Mouse (Mus musculus): ENCODE data around the gene Csnk2a1.
"Not testable (repeated sequence)": the region's sequence is repeated elsewhere in the genome, so short reads cannot be mapped to it uniquely, and the experiment has no call there.

Csnk2a1 gene

DNA sequence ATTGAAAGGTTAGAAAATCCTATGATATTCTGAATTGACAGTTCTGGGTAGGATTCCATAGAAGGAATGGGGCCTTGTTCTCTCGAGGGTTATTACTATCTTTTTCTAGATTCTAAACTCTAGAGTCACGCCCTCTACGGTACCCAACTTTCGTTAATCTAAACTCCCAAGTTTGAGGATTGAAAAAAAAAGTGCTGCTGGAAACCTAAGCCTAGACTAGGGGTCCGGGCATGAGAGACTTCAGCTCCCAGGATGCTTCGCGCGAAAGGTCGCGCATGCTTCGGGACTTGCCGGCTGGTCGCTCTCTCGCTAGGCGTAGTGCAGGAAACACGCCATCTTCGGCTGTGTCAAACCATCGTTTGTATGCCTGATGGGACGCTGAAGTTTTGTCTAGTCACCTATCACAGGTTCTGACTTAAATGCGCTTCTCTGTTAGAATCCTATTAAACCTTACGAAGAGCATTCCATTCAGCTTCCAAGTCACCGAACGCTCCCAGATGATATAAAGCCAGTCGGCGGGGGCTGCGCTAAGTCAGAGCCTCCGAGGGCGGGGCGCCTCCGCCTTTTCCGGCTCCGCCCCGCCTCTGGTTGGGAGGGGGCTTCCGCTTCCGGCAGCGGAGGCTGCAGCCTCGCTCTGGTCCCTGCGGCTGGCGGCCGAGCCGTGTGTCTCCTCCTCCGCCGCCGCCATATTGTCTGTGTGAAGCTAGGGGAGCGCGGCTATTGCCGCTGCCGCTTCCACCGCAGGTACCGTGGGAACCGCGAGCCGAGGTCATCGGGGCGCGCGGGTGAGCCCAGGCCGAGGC is at the start of gene Csnk2a1:
Csnk2a1 (plus strand) TSS at position 592 of the 803 bp plus-strand sequence.
- DNase-seq (ENCODE audit: low spot score) = peak; percentile 87

DNA sequence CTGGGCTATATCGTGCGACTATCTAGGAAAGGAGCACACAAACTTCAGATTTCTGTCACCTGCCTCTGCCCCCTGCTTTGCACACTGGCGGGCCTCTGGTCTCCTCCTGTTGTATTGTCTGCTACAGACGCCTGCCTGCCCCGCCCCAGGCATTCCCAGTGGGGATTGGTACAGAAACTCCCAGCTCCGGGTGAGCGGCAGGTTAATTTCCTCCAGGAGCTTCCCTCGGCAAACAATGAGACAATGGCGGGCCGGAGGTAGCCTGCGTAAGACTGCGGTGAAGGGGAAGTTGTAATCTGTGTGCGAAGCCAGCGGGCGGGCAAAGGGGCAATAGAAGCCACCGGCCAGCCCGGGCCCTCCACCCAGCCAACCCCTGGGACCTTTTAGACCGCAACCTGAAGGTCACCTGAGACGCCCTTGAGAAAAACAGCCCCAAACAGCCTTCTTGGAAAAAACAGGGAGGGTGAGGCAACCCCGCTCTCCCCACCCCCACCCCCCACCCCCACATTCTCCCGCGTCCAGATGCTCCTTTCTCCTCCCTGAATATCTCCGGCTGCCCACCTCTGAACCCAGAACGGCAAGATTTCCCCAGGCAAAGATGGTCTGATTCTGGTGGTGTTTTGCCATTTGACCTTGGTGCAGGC is 49.4 kb upstream of the Csnk2a1 start:
- no peak for DNase-seq (ENCODE audit: low spot score)

DNA sequence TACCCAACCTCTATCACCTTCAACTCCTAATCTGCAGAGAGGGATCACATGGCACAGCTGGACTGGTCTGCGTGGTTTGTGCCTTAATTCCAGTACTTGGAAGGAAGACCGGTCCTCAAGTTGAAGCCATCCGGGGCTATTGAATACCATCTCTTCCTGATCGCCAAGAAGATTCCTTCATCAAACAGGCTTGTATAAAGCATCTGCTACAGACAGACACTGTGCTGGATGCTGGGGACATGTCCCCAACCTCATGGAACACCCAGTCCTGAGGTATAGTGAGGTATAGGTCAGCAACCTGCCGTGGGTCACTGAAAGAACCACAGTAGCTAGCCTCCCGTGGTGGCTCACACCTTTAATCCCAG is 48.9 kb upstream of the Csnk2a1 start:
- DNase-seq (ENCODE audit: low spot score) = no peak

GRCm38 (mm10) chr2:152178345-152178744 is 48.3 kb upstream of the Csnk2a1 start:
- no peak for DNase-seq (ENCODE audit: low spot score)

DNA sequence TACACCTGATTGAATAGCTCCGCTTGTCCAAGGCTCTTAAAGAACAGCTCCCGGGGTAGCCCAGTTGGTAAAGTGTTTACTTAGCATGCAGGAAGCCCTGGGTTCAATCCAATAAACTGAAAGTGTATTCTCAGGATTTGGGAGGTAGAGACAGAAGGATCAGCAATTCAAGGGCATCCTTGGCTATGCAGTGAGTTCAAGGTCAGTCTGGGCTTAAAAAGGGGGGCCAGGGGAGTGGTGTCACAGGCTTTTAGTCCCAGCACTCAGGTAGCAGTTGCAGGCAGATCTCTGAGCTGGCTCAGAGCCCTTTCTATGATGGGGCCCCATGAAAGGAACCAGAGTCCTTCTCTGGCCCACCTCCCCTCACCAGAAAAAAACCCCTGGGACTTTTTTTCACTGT is 47.3 kb upstream of the Csnk2a1 start:
- no peak for DNase-seq (ENCODE audit: low spot score)

DNA sequence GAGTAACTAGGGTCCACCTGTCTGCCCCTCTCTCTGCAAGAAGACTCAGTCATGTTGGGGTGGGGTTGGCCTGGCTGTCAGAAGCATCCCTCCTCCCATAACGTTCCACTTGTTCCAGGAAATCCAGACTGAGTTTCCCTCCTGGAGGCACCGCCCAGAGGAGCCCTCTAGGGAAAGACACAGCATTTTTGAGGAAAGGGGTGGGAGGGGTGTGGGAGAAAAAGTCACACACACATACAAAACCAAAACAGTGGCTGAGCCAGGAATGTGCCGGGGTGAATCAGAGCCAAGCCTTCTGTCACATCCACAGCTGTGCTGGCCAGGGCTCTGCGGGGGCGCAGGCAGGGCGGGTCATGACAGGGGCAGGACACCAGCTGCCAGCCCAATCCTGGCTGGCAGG is 46.3 kb upstream of the Csnk2a1 start:
- peak; percentile 72 for DNase-seq (ENCODE audit: low spot score)

- no peak for DNase-seq (ENCODE audit: low spot score)
Measured at GRCm38 (mm10) chr2:152187132-152187531, 39.5 kb upstream of the Csnk2a1 start.

- no peak for DNase-seq (ENCODE audit: low spot score)
Measured at GRCm38 (mm10) chr2:152189213-152189612, 37.4 kb upstream of the Csnk2a1 start.

- no peak for DNase-seq (ENCODE audit: low spot score)
Measured at GRCm38 (mm10) chr2:152189640-152190039, 37.0 kb upstream of the Csnk2a1 start.

GRCm38 (mm10) chr2:152190161-152190560 is 36.5 kb upstream of the Csnk2a1 start:
- no peak for DNase-seq (ENCODE audit: low spot score)

DNA sequence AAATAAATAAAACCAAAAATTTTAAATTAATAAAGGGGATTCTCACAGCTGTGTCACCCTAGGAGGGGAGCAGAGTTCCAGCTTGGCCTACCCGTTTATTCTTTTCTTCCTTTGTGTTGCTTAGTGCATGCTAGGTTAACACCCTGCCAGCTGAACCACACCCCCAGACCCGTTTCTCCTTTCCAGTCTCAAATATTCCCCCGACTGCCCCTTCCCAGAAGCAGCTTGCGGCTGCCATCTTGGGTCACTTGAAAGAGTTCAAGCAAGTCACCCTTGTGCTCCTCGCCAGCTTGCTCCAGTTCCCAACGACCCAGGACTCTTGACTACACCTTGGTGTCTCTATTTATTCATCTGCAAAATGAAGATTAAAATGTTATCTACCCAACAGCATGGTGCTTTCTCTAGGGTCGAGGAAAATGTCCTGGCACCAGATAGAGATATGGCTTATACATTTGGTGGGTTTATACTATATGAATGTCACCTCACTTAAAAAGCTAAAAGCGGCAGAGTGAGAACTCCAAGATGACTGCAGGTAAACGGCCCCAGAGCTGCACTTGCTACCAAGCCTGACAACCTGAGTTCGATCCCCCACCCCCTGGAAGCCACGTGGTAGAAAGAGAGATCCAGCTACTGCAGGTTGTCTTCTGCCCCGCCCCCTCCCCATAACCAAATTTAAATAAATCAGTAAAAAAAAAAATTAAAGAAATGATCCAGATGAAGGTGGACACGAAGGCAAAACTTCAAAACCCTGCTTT is 33.9 kb upstream of the Csnk2a1 start:
- no peak for DNase-seq (ENCODE audit: low spot score)

- no peak for DNase-seq (ENCODE audit: low spot score)
Measured at GRCm38 (mm10) chr2:152193346-152193710, 33.3 kb upstream of the Csnk2a1 start.

GRCm38 (mm10) chr2:152194586-152194985 is 32.1 kb upstream of the Csnk2a1 start:
- no peak for DNase-seq (ENCODE audit: low spot score)

GRCm38 (mm10) chr2:152196896-152197295 is 29.7 kb upstream of the Csnk2a1 start:
- no peak for DNase-seq (ENCODE audit: low spot score)

DNA sequence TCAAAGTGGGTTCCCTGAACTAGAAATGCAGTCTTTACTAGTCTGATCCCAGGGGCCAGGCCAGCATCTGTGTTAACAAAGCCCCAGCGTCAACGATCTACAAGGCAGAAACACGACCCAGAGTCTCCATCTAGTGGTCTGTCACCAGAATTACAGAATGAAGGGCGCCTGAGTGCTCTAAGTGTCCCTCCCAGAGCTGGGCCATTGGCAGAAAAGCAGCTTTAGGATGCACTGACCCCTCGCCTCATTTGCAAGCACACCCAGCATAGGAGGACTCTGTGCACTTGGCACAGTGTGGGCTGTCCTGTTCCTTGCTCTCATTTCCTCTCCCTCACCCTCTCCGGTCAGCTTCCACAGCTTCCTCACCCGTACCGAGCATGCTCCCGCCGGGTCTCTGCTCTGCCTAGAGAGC is 29.3 kb upstream of the Csnk2a1 start:
- peak; percentile 34 for DNase-seq (ENCODE audit: low spot score)

DNA sequence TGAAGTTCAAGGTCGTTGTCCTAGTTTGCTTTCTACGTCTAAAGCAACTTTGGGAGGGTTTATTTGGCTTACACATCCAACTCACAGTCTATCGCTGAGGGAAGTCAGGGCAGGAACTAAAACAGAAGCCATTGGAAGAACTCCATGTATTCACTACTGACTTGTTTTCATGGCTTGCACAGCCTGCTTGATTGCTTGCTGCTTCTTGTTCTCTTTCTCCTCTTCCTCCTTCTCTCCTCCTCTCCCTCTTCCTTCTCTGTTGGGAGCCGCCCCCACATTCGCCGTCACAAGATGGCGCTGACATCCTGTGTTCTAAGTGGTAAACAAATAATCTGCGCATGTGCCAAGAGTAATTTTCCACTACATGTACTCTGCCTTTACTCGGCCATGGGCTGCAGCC is 20.5 kb upstream of the Csnk2a1 start:
- not testable (repeated sequence) for DNase-seq (ENCODE audit: low spot score)

- no peak for DNase-seq (ENCODE audit: low spot score)
Measured at GRCm38 (mm10) chr2:152211871-152212270, 14.8 kb upstream of the Csnk2a1 start.

- DNase-seq (ENCODE audit: low spot score) = no peak
Measured at GRCm38 (mm10) chr2:152216975-152217374, 9.7 kb upstream of the Csnk2a1 start.

DNA sequence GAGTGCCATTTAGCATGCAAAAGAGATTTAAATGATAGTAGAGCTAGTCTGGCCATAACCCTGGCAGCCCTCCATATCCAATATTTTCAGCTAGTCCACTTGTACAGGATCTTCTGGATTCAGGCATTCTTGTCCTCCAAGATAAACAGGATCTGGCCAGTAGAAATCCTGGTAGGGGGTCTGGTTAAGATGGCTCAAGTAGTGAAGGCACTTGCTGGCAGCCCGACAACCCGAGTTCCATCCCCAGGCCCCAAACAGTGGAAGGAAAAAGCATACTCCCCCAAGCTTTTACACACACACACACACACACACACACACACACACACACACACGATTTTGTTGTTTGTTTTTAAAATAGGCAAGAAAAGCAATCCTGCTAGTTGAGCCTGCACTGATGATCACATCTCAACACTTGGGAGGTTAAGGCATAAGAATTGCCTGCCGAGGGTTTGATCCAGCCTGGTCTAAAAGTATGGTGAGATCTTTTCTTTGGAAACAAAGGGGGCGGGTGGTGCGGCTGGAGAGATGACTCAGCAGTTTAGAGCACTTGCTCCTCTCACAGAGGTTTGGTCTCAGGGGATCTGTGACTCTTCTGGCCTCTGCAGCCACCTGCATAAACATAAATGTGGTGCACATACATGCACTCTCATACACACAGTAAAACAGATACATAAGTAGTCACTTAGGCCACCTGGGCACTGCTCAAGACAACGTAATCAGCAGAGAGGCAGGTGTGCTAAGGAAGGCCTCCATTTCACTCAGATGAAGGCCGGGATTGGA is 2.9 kb upstream of the Csnk2a1 start:
- DNase-seq (ENCODE audit: low spot score) = no peak

- DNase-seq (ENCODE audit: low spot score) = no peak
Measured at GRCm38 (mm10) chr2:152225536-152225935, 1.1 kb upstream of the Csnk2a1 start.

GRCm38 (mm10) chr2:152227051-152227481 is 427 bp downstream of the Csnk2a1 start:
- DNase-seq (ENCODE audit: low spot score) = peak; percentile 70

- DNase-seq (ENCODE audit: low spot score) = no peak
Measured at GRCm38 (mm10) chr2:152230046-152230445, 3.4 kb downstream of the Csnk2a1 start.
